Mouse (Mus musculus): Measurements from ENCODE around the gene Pde4d.

The Pde4d gene

GRCm38 (mm10) chr13:109293011-109293410 lies 843.3 kb downstream of the Pde4d start:
- in situ Hi-C loops (cut with MboI): no loop called here

- in situ Hi-C loops (cut with MboI): no loop called here
These were observed 846.7 kb downstream of the Pde4d start for GRCm38 (mm10) chr13:109296347-109297037.

- in situ Hi-C loops (cut with MboI): no loop called here
These were observed 849.1 kb downstream of the Pde4d start for GRCm38 (mm10) chr13:109298852-109299251.

- in situ Hi-C loops (cut with MboI): no loop called here
These were observed 849.9 kb downstream of the Pde4d start for GRCm38 (mm10) chr13:109299511-109300250.

GRCm38 (mm10) chr13:109312542-109312941 lies 862.8 kb downstream of the Pde4d start:
- in situ Hi-C loops (cut with MboI): no loop called here

- in situ Hi-C loops (cut with MboI): no loop called here
These were observed 865.9 kb downstream of the Pde4d start for GRCm38 (mm10) chr13:109315608-109316007.

- in situ Hi-C loops (cut with MboI): no loop called here
These were observed 867.9 kb downstream of the Pde4d start for GRCm38 (mm10) chr13:109317644-109318043.

GRCm38 (mm10) chr13:109318434-109318998 lies 868.8 kb downstream of the Pde4d start:
- in situ Hi-C loops (cut with MboI): no loop called here

- in situ Hi-C loops (cut with MboI): loop anchor here (25.0 kb wide), 1 partner anchor 186 kb away; no protein-coding TSS in a partner anchor
These were observed 876.3 kb downstream of the Pde4d start for GRCm38 (mm10) chr13:109326061-109326460.

GRCm38 (mm10) chr13:109331563-109331962 lies 881.8 kb downstream of the Pde4d start:
- in situ Hi-C loops (cut with MboI): loop anchor here (25.0 kb wide), 1 partner anchor 181 kb away; no protein-coding TSS in a partner anchor

GRCm38 (mm10) chr13:109341902-109342301 lies 892.2 kb downstream of the Pde4d start:
- in situ Hi-C loops (cut with MboI): loop anchor here (10.0 to 25.0 kb wide), 2 partner anchors 170 to 213 kb away; no protein-coding TSS in a partner anchor

GRCm38 (mm10) chr13:109342469-109342868 lies 892.7 kb downstream of the Pde4d start:
- in situ Hi-C loops (cut with MboI): loop anchor here (10.0 to 25.0 kb wide), 2 partner anchors 170 to 212 kb away; no protein-coding TSS in a partner anchor

- in situ Hi-C loops (cut with MboI): loop anchor here (10.0 to 25.0 kb wide), 2 partner anchors 169 to 211 kb away; no protein-coding TSS in a partner anchor
These were observed 893.8 kb downstream of the Pde4d start for GRCm38 (mm10) chr13:109343596-109343995.

- in situ Hi-C loops (cut with MboI): loop anchor here (10.0 to 25.0 kb wide), 2 partner anchors 165 to 207 kb away; no protein-coding TSS in a partner anchor
These were observed 898.0 kb downstream of the Pde4d start for GRCm38 (mm10) chr13:109347770-109348169.

- in situ Hi-C loops (cut with MboI): loop anchor here (10.0 to 25.0 kb wide), 2 partner anchors 164 to 206 kb away; no protein-coding TSS in a partner anchor
These were observed 898.6 kb downstream of the Pde4d start for GRCm38 (mm10) chr13:109348316-109348715.

GRCm38 (mm10) chr13:109350100-109350499 lies 900.4 kb downstream of the Pde4d start:
- in situ Hi-C loops (cut with MboI): no loop called here

- in situ Hi-C loops (cut with MboI): no loop called here
These were observed 904.3 kb downstream of the Pde4d start for GRCm38 (mm10) chr13:109354017-109354416.

- in situ Hi-C loops (cut with MboI): no loop called here
These were observed 906.5 kb downstream of the Pde4d start for GRCm38 (mm10) chr13:109356252-109356651.

- in situ Hi-C loops (cut with MboI): no loop called here
These were observed 910.2 kb downstream of the Pde4d start for GRCm38 (mm10) chr13:109359994-109360393.

GRCm38 (mm10) chr13:109362340-109362739 lies 912.6 kb downstream of the Pde4d start:
- in situ Hi-C loops (cut with MboI): no loop called here

- in situ Hi-C loops (cut with MboI): no loop called here
These were observed 924.7 kb downstream of the Pde4d start for GRCm38 (mm10) chr13:109374465-109374864.

- in situ Hi-C loops (cut with MboI): no loop called here
These were observed 926.9 kb downstream of the Pde4d start for GRCm38 (mm10) chr13:109376681-109377080.
